Mouse (Mus musculus) C2C12 (cell line): ENCODE measurements at regions not wholly inside any gene's neighbourhood (a gene's known extent, or its start where the extent isn't known, plus 50 kb on each side); places are given as distances from the start of the nearest gene placed in this dataset.

ENCODE experiments used
- CTCF ChIP-seq: IDR thresholded peaks from one replicate; pipeline ENCODE4 v1.5.1; 2011; ENCODE audit not compliant: control insufficient read depth, insufficient read depth, insufficient read length
- FOSL1 ChIP-seq: IDR thresholded peaks from one replicate; pipeline ENCODE4 v1.8.0; 2011; ENCODE audit warnings: mild to moderate bottlenecking, low read length; ENCODE audit not compliant: poor library complexity, insufficient read depth, severe bottlenecking
- MAX ChIP-seq: IDR thresholded peaks from one replicate; pipeline ENCODE4 v1.6.1; 2011; ENCODE audit warnings: mild to moderate bottlenecking, control low read depth
- MYOG ChIP-seq: IDR thresholded peaks from one replicate; pipeline ENCODE4 v1.6.1; 2011; ENCODE audit not compliant: control insufficient read depth, insufficient read length; ENCODE audit errors: extremely low read depth
- USF1 ChIP-seq: IDR thresholded peaks from one replicate; pipeline ENCODE4 v1.6.1; 2011; ENCODE audit warnings: low read depth, mild to moderate bottlenecking, control low read depth, moderate library complexity

DNA sequence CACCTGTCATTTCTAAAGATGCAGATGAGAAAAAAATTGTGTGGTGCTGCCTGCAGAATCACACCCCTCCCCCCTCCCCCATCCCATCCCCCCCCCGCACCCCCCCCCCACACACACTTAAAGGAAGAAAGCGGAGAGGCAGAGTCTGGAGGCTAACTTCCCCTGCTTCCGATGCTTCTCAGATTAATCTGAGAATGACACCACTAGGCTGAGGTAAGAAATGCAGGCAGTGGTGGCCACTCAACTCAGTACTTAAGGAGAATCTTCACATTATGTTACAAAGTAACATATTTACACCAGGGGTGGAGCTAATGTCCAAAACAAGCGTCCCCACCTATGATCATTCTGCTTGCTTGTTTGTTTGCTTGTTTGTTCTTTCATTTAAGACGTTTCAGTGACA is 309.4 kb downstream of the Setd4 start:
- no peak for TF ChIP-seq CTCF
- TF ChIP-seq MAX, result no peak
- no peak for TF ChIP-seq FOSL1
- no peak for TF ChIP-seq USF1
- TF ChIP-seq MYOG, result no peak
